Mouse (Mus musculus) lung, embryonic 16.5 days (tissue): Measurements from ENCODE around the gene Cdk10. TPM values are rescaled to one million over a fixed set of nuclear protein-coding genes. Genes with fewer than 3 reads are reported as not detected.
"Not testable (repeated sequence)": the region's sequence is repeated elsewhere in the genome, so short reads cannot be mapped to it uniquely, and the experiment has no call there.

Experiments used
- ATAC-seq: fragments of 200-750 bp; cut with Nextera tagmentation; 2 replicates; pipeline ENCODE4 v1.8.0; 2017; ENCODE audit warnings: low read depth, mild to moderate bottlenecking, moderate library complexity
- H3K27ac ChIP-seq: fragments of 300-500 bp; sonication (generic); 2 replicates; pipeline ENCODE4 v1.5.1; 2014; ENCODE audit warnings: mild to moderate bottlenecking, control low read depth, low read length
- H3K27me3 ChIP-seq: fragments of 300-500 bp; sonication (generic); 2 replicates; pipeline ENCODE4 v1.6.1; 2014; ENCODE audit warnings: low read depth, low read length, mixed read lengths; ENCODE audit not compliant: control insufficient read depth, insufficient read depth
- H3K36me3 ChIP-seq: fragments of 300-500 bp; sonication (generic); 2 replicates; pipeline ENCODE4 v1.6.1; 2014; ENCODE audit warnings: low read length; ENCODE audit not compliant: control insufficient read depth, insufficient read depth
- H3K4me1 ChIP-seq: fragments of 300-500 bp; sonication (generic); replicated peaks from 2 replicates; pipeline ENCODE4 v1.6.1; 2014; ENCODE audit warnings: low read length, mixed read lengths; ENCODE audit not compliant: control insufficient read depth, insufficient read depth
- H3K4me2 ChIP-seq: fragments of 300-500 bp; sonication (generic); 2 replicates; pipeline ENCODE4 v1.6.1; 2014; ENCODE audit warnings: low read depth, low read length, control low read depth
- H3K4me3 ChIP-seq: fragments of 300-500 bp; sonication (generic); 2 replicates; pipeline ENCODE4 v1.5.1; 2014; ENCODE audit warnings: mild to moderate bottlenecking, low read length, control low read depth
- H3K9ac ChIP-seq: fragments of 300-500 bp; sonication (generic); 2 replicates; pipeline ENCODE4 v1.6.1; 2014; ENCODE audit warnings: low read length, control low read depth
- H3K9me3 ChIP-seq: fragments of 300-500 bp; sonication (generic); 2 replicates; pipeline ENCODE4 v1.6.1; 2016; ENCODE audit warnings: low read length; ENCODE audit not compliant: control insufficient read depth
- WGBS: fragments of 180-500 bp; shearing (Covaris S2); extraction: QIAGEN DNeasy Blood & Tissue Kit; methylation state at CpG from one replicate; pipeline ENCODE4 v1.1.7; 2014; 5-methylcytosine and 5-hydroxymethylcytosine counted together
- polyA plus RNA-seq: library from polyadenylated mRNA; unstranded; fragments of >200 nt; fragmentation: Nextera tagmentation; extraction: Ambion mirVana; gene quantifications from 2 replicates; pipeline ENCODE4 v1.2.1, GENCODE M21; 2015

The Cdk10 gene
- polyA plus RNA-seq, 1 experiment from 2014 or later, result 30.1 TPM

- ATAC-seq, result peak; percentile 98
- peaks cover 12% of the 10 kb centered on the region for H3K36me3 ChIP-seq
- peak within 1 kb of the TSS; percentile 76 for H3K27ac ChIP-seq
- H3K9ac ChIP-seq, result peak within 1 kb of the TSS; percentile 99
- H3K9me3 ChIP-seq, result no peaks in the 10 kb centered on the region
- H3K4me1 ChIP-seq, result peaks cover 19% of the 10 kb centered on the region
- peak within 1 kb of the TSS; percentile 97 for H3K4me3 ChIP-seq
- no peaks in the 10 kb centered on the region for H3K27me3 ChIP-seq
- 0% methylated on average over 87 of the region's 99 CpGs for WGBS
- peak within 1 kb of the TSS; percentile 90 for H3K4me2 ChIP-seq
Measured at GRCm38 (mm10) chr8:123254099-123254885, 29.6 kb downstream of the Cdk10 start, which contains the start of the genes Zfp276 and Vps9d1. Zfp276 (plus strand) TSS chr8:123254195. Vps9d1 (minus strand) TSS chr8:123254348.

- ATAC-seq, result no peak
- WGBS, result 62% methylated on average over 6 of the region's 6 CpGs
- peaks cover 16% of the 10 kb centered on the region for H3K36me3 ChIP-seq
- H3K4me1 ChIP-seq, result peaks cover 19% of the 10 kb centered on the region
- H3K4me3 ChIP-seq, result peak overlapping the region; percentile 97
- no peaks in the 10 kb centered on the region for H3K27me3 ChIP-seq
- H3K9ac ChIP-seq, result peak overlapping the region; percentile 99
- no peak overlapping the region for H3K27ac ChIP-seq
- H3K4me2 ChIP-seq, result peak overlapping the region; percentile 90
- no peaks in the 10 kb centered on the region for H3K9me3 ChIP-seq
Measured at GRCm38 (mm10) chr8:123255170-123255569, 30.5 kb downstream of the Cdk10 start.

GRCm38 (mm10) chr8:123257114-123257513, 32.5 kb downstream of the Cdk10 start:
- 88% methylated on average over 3 of the region's 3 CpGs for WGBS
- H3K4me3 ChIP-seq, result no peak overlapping the region
- no peaks in the 10 kb centered on the region for H3K27me3 ChIP-seq
- no peak for ATAC-seq
- peaks cover 19% of the 10 kb centered on the region for H3K4me1 ChIP-seq
- no peaks in the 10 kb centered on the region for H3K9me3 ChIP-seq
- no peak overlapping the region for H3K9ac ChIP-seq
- no peak overlapping the region for H3K4me2 ChIP-seq
- H3K27ac ChIP-seq, result no peak overlapping the region
- peaks cover 23% of the 10 kb centered on the region for H3K36me3 ChIP-seq

- H3K4me3 ChIP-seq, result not testable (repeated sequence)
- peaks cover 18% of the 10 kb centered on the region for H3K4me1 ChIP-seq
- WGBS, result 88% methylated on average over 8 of the region's 8 CpGs
Measured at GRCm38 (mm10) chr8:123257593-123257992, 33.0 kb downstream of the Cdk10 start.

GRCm38 (mm10) chr8:123267926-123268656, 43.4 kb downstream of the Cdk10 start:
- 71% methylated on average over 14 of the region's 14 CpGs for WGBS
- Histone ChIP-seq H3K4me1 (no peaks in the 10 kb centered on the region), H3K27ac (no peak overlapping the region), H3K36me3 (peaks cover 45% of the 10 kb centered on the region), H3K9me3 (no peaks in the 10 kb centered on the region), H3K4me3 (no peak overlapping the region), H3K9ac (no peak overlapping the region), H3K27me3 (no peaks in the 10 kb centered on the region), H3K4me2 (no peak overlapping the region)
- ATAC-seq, result no peak

More at GRCm38 (mm10) chr8:123257593-123257992, 33.0 kb downstream of the Cdk10 start:
- H3K9ac ChIP-seq, H3K27me3 ChIP-seq, H3K4me2 ChIP-seq, ATAC-seq, H3K9me3 ChIP-seq, H3K27ac ChIP-seq: not testable (repeated sequence)
- H3K36me3 ChIP-seq, result peaks cover 25% of the 10 kb centered on the region

GRCm38 (mm10) chr8:123271147-123271546, 46.5 kb downstream of the Cdk10 start:
- peaks cover 26% of the 10 kb centered on the region for H3K36me3 ChIP-seq
- no peaks in the 10 kb centered on the region for H3K27me3 ChIP-seq
- H3K4me1 ChIP-seq, result no peaks in the 10 kb centered on the region
- 88% methylated on average over 10 of the region's 10 CpGs for WGBS
- no peak overlapping the region for H3K9ac ChIP-seq
- no peaks in the 10 kb centered on the region for H3K9me3 ChIP-seq
- H3K27ac ChIP-seq, result no peak overlapping the region
- H3K4me3 ChIP-seq, result no peak overlapping the region
- no peak for ATAC-seq
- H3K4me2 ChIP-seq, result no peak overlapping the region

GRCm38 (mm10) chr8:123271901-123272300, 47.3 kb downstream of the Cdk10 start:
- Histone ChIP-seq H3K36me3 (peaks cover 19% of the 10 kb centered on the region), H3K27me3 (no peaks in the 10 kb centered on the region), H3K9ac (no peak overlapping the region), H3K9me3 (no peaks in the 10 kb centered on the region), H3K4me3 (no peak overlapping the region), H3K27ac (no peak overlapping the region), H3K4me2 (no peak overlapping the region), H3K4me1 (no peaks in the 10 kb centered on the region)
- 64% methylated on average over 4 of the region's 4 CpGs for WGBS
- no peak for ATAC-seq

GRCm38 (mm10) chr8:123274447-123274846, 49.8 kb downstream of the Cdk10 start:
- H3K27me3 ChIP-seq, result no peaks in the 10 kb centered on the region
- no peak overlapping the region for H3K9ac ChIP-seq
- ATAC-seq, result no peak
- no peak overlapping the region for H3K4me3 ChIP-seq
- no peaks in the 10 kb centered on the region for H3K9me3 ChIP-seq
- H3K4me2 ChIP-seq, result no peak overlapping the region
- no peaks in the 10 kb centered on the region for H3K4me1 ChIP-seq
- WGBS, result 77% methylated on average over 5 of the region's 5 CpGs
- no peaks in the 10 kb centered on the region; the same call in 1 of the 2 replicates for H3K36me3 ChIP-seq
- no peak overlapping the region for H3K27ac ChIP-seq

- Histone ChIP-seq H3K9ac (no peak overlapping the region), H3K4me3 (no peak overlapping the region), H3K27ac (no peak overlapping the region), H3K36me3 (no peaks in the 10 kb centered on the region; the same call in 1 of the 2 replicates), H3K27me3 (no peaks in the 10 kb centered on the region), H3K9me3 (no peaks in the 10 kb centered on the region), H3K4me2 (no peak overlapping the region), H3K4me1 (no peaks in the 10 kb centered on the region)
- no peak for ATAC-seq
- WGBS, result 94% methylated on average over 12 of the region's 12 CpGs
Measured at GRCm38 (mm10) chr8:123275096-123275495, 50.5 kb downstream of the Cdk10 start.
